Mouse (Mus musculus): Measurements from ENCODE around the gene Zfp9.

Gene Zfp9

GRCm38 (mm10) chr6:118478957-118479708, at the start of gene Zfp9:
Gene Zfp9 (minus strand): TSS chr6:118479320.
- peak; percentile 90 for DNase-seq (ENCODE audit: extremely low read depth, insufficient read length, low spot score)

GRCm38 (mm10) chr6:118520668-118521067, 41.5 kb upstream of the Zfp9 start:
- DNase-seq (ENCODE audit: extremely low read depth, insufficient read length, low spot score) = no peak

GRCm38 (mm10) chr6:118513335-118514012, 34.4 kb upstream of the Zfp9 start:
- DNase-seq (ENCODE audit: extremely low read depth, insufficient read length, low spot score) = no peak

GRCm38 (mm10) chr6:118499010-118499409, 19.9 kb upstream of the Zfp9 start:
- no peak for DNase-seq (ENCODE audit: extremely low read depth, insufficient read length, low spot score)

GRCm38 (mm10) chr6:118482125-118482524, 3.0 kb upstream of the Zfp9 start:
- DNase-seq (ENCODE audit: extremely low read depth, insufficient read length, low spot score) = no peak

- peak; percentile 17 for DNase-seq (ENCODE audit: extremely low read depth, insufficient read length, low spot score)
Measured at GRCm38 (mm10) chr6:118477875-118478785, 990 bp downstream of the Zfp9 start.

- DNase-seq (ENCODE audit: extremely low read depth, insufficient read length, low spot score) = no peak
Measured at GRCm38 (mm10) chr6:118462069-118462705, 16.9 kb downstream of the Zfp9 start.

- DNase-seq (ENCODE audit: extremely low read depth, insufficient read length, low spot score) = no peak
Measured at GRCm38 (mm10) chr6:118457726-118458125, 21.4 kb downstream of the Zfp9 start.

- peak; percentile 94 for DNase-seq (ENCODE audit: extremely low read depth, insufficient read length, low spot score)
Measured at GRCm38 (mm10) chr6:118455042-118455631, 24.0 kb downstream of the Zfp9 start, which contains the start of gene Zfp248. Gene Zfp248 (minus strand): TSS chr6:118455528.

GRCm38 (mm10) chr6:118454452-118454851, 24.7 kb downstream of the Zfp9 start:
- DNase-seq (ENCODE audit: extremely low read depth, insufficient read length, low spot score) = no peak

GRCm38 (mm10) chr6:118431502-118431901, 47.6 kb downstream of the Zfp9 start:
- no peak for DNase-seq (ENCODE audit: extremely low read depth, insufficient read length, low spot score)

- no peak for DNase-seq (ENCODE audit: extremely low read depth, insufficient read length, low spot score)
Measured at GRCm38 (mm10) chr6:118426666-118427065, 52.5 kb downstream of the Zfp9 start.

GRCm38 (mm10) chr6:118419050-118419920, 59.8 kb downstream of the Zfp9 start, which contains the start of gene Bms1:
Gene Bms1 (minus strand): TSS chr6:118419474.
- peak; percentile 96 for DNase-seq (ENCODE audit: extremely low read depth, insufficient read length, low spot score)

Data from 3134 (cell line).